Mouse (Mus musculus): ENCODE results near the gene Psmd14.

DNA sequence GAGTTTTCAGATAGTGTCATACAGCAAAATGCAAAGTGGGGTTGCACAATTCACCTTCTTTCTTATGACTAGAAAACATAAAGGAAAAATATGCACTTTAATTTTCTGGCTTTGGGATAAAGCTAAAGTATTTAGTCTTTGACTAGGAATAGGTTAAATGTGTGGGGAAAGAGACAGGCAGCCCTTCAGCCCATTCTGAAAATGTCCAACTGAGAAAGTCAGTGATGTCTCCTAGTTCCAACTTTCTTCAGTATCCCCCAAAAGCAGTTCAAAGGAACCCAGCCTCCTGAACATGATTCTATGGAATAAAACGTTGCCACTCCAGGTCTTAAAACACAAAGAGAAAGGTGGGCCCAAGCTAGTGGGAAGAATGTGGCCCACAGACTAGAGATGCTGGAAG is 97.9 kb downstream of the Psmd14 start:
- TF ChIP-seq CTCF (IDR thresholded peaks at IDR 0.05; ENCODE audit: insufficient read depth, low read depth, low read length) (no peak), POLR2A (IDR thresholded peaks at IDR 0.05; ENCODE audit: insufficient read depth, low read depth, low read length) (no peak)

Measured in olfactory bulb, adult 2 months (tissue).